15 mouse cellular contexts compared by ENCODE assay signal in the genomic region with DNA sequence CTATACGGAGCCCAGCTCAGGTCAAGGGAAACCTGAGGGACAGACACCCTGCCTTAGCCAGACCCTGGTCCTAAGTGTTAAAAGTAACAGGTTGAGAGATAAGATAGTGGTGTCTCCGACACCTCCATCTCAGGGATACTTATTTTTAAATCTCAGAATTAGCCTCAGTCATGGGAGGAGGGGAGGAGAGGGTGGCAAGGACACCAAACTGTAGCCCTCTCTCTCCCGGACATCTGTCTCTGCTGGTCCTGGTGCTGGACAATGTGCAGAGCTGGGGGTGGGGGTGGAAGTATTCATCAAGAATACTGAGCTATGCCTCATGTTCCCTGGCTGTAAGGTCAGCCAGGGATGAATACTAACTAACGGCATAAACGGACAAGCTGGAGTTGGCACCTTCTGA.
"Had no signal": no experiment of that assay in that cellular context is flagged by ENCODE, and none has a peak within 500 bp of the region (broad histone marks: within the 10 kb centered on the region; RNA-seq: fewer than 3 reads in every experiment).

No protein-coding gene starts in this region.

- H3K4me1 ChIP-seq: liver, embryonic 12.5 days; megakaryocyte, embryonic 14.5 days had no signal

- H3K4me2 ChIP-seq: limb, embryonic 15.5 days; liver, embryonic 12.5 days had no signal

- H3K36me3 ChIP-seq: limb, embryonic 15.5 days; liver, embryonic 12.5 days; midbrain, embryonic 12.5 days; neural tube, embryonic 13.5 days had no signal

- DNase-seq: kidney, postnatal 36 days; layer of hippocampus, adult 9-11 months; layer of hippocampus, postnatal 36 days; lung, postnatal 14 days; thymus, postnatal 4 days had no signal

- H3K9me3 ChIP-seq: limb, embryonic 15.5 days; liver, embryonic 12.5 days; megakaryocyte, embryonic 14.5 days; midbrain, embryonic 12.5 days; neural tube, embryonic 13.5 days had no signal

- H3K27me3 ChIP-seq: neural tube, embryonic 13.5 days had no signal

- H3K9ac ChIP-seq: limb, embryonic 15.5 days; liver, embryonic 12.5 days; lung, embryonic 14.5 days; midbrain, embryonic 12.5 days; neural tube, embryonic 13.5 days had no signal

- ATAC-seq: liver, embryonic 12.5 days; midbrain, embryonic 16.5 days had no signal

- H3K4me3 ChIP-seq: limb, embryonic 15.5 days; liver, embryonic 12.5 days; megakaryocyte, embryonic 14.5 days; midbrain, embryonic 12.5 days; neural tube, embryonic 13.5 days had no signal

- H3K27ac ChIP-seq: kidney, postnatal 0 days; limb, embryonic 15.5 days; liver, embryonic 12.5 days; macrophage; midbrain, embryonic 12.5 days; neural tube, embryonic 13.5 days; stomach, postnatal 0 days had no signal
